Mouse (Mus musculus) brain, embryonic 14.5 days (tissue): ENCODE results near the gene Wfikkn1.

Experiments
- CTCF ChIP-seq: fragments of 200-500 bp; IDR thresholded peaks from 2 replicates; pipeline ENCODE4 v1.5.1; 2012; ENCODE audit warnings: inconsistent platforms, mild to moderate bottlenecking, moderate library complexity, borderline replicate concordance; ENCODE audit not compliant: insufficient read depth, insufficient read length; ENCODE audit errors: extremely low read depth
- POLR2A ChIP-seq: fragments of 200-500 bp; IDR thresholded peaks from 2 replicates; pipeline ENCODE4 v1.6.1; 2012; ENCODE audit warnings: mild to moderate bottlenecking, inconsistent platforms, borderline replicate concordance; ENCODE audit not compliant: poor library complexity, insufficient read depth, insufficient read length, severe bottlenecking; ENCODE audit errors: extremely low read depth

- TF ChIP-seq POLR2A (no peak), CTCF (no peak)
These were observed 22.4 kb upstream of the Wfikkn1 start for GRCm38 (mm10) chr17:25903061-25903460.
